In the genomic region with DNA sequence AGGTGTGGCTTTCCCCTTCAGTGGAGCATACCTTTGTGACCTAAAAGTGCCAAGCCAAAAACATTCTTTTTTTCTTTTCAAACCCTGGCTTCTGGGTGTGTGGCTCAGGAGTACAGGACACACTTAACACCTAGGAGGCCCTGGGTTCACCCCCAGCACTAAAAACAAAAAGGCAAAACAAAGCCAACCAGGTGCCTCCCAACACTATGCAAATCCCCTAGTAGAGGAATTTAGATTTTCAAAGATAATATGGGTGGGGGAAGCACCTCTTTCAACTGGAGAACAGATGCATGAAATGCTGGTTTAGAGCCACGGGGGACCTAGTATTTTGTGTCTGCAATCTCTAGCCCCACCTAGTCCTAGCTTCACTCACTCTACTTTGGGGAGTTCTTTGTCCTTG, we compare ENCODE assay signal across 22 mouse cellular contexts.
DNase-seq lines count a peak whose midpoint lies in the region; ATAC-seq lines count a peak whose summit lies in the region.
"Had no signal": no experiment of that assay in that cellular context is flagged by ENCODE, and none has a peak within 500 bp of the region (broad histone marks: within the 10 kb centered on the region; RNA-seq: fewer than 3 reads in every experiment).

No protein-coding gene starts in this region.

- no peaks in the 10 kb centered on the region for H3K27me3 ChIP-seq in splenic B cell, adult 2 months (ENCODE audit: control insufficient read depth, insufficient read depth, low read length, poor library complexity, severe bottlenecking)
- H3K27me3 ChIP-seq: hindbrain, embryonic 13.5 days; midbrain, embryonic 13.5 days had no signal

- no peak for ATAC-seq in frontal cortex, adult (ENCODE audit: low TSS enrichment)
- ATAC-seq: midbrain, embryonic 13.5 days had no signal

- peak; percentile 31 to 40 for DNase-seq in spleen, postnatal 36 days (ENCODE audit: low spot score in 2 of 2)
- DNase-seq in spleen, adult 18-20 months: no peak
- peak; percentile 65 for DNase-seq in CD4-positive, CD25-positive, alpha-beta regulatory T cell, adult 2 months (ENCODE audit: low read depth, low spot score)
- peak; percentile 67 for DNase-seq in R1 (ENCODE audit: low read depth, low spot score)
- DNase-seq in splenic B cell, adult 2 months (ENCODE audit: low read depth, low spot score): peak; percentile 62
- no peak for DNase-seq in kidney, adult 18-20 months
- DNase-seq: adrenal gland, postnatal 25 days; cerebellum, adult 9-10 months; gastrocnemius, adult 2 months; heart, postnatal 36 days; kidney, adult 9 months; kidney, postnatal 25 days; liver, embryonic 13.5 days; lung, adult 2 months; lung, postnatal 36 days; retina, postnatal 1 day; right cerebral cortex, postnatal 4 days had no signal

- 0 out of 2 replicates have a peak, but pooled peaks cover 1% of the 10 kb centered on the region for H3K36me3 ChIP-seq in splenic B cell, adult 2 months (ENCODE audit: control insufficient read depth, insufficient read depth, low read length, poor library complexity, severe bottlenecking)
- H3K36me3 ChIP-seq: heart, embryonic 15.5 days; hindbrain, embryonic 13.5 days; limb, embryonic 12.5 days; liver, embryonic 13.5 days; midbrain, embryonic 13.5 days had no signal

Comparison
In these comparisons a context has a peak if more than half of its experiments do, and no peak if none do; other contexts are left out.
1. DNase-seq: peak in spleen, postnatal 36 days (2 of 2), CD4-positive, CD25-positive, alpha-beta regulatory T cell, adult 2 months (single experiment), R1 (single experiment) and splenic B cell, adult 2 months (single experiment); none in spleen, adult 18-20 months (0 of 2) and kidney, adult 18-20 months (single experiment).